Mouse (Mus musculus) heart, adult 2 months (tissue): ENCODE results near the gene Scd2.

Experiments
- CTCF ChIP-seq: fragments of 200-600 bp; IDR thresholded peaks from 2 replicates; pipeline ENCODE4 v1.8.1; 2022; ENCODE audit warnings: antibody characterized with exemption, mild to moderate bottlenecking, moderate library complexity
- EP300 ChIP-seq: fragments of 200-500 bp; IDR thresholded peaks from 2 replicates; pipeline ENCODE4 v1.6.1; 2011; ENCODE audit warnings: low read depth, low read length, control low read depth; ENCODE audit not compliant: insufficient read depth
- POLR2A ChIP-seq: fragments of 200-500 bp; IDR thresholded peaks from 2 replicates; pipeline ENCODE4 v1.6.1; 2011; ENCODE audit warnings: mild to moderate bottlenecking, low read depth, low read length, control low read depth; ENCODE audit not compliant: insufficient read depth

- TF ChIP-seq CTCF: no peak
- no peak for TF ChIP-seq POLR2A
- no peak for TF ChIP-seq EP300
Measured at GRCm38 (mm10) chr19:44246341-44246911, 47.0 kb upstream of the Scd2 start.
